Mouse (Mus musculus): ENCODE data around the gene 2310030G06Rik.
A peak's percentile ranks its signal among the peaks of the same experiment; 100 is the strongest.

DNA sequence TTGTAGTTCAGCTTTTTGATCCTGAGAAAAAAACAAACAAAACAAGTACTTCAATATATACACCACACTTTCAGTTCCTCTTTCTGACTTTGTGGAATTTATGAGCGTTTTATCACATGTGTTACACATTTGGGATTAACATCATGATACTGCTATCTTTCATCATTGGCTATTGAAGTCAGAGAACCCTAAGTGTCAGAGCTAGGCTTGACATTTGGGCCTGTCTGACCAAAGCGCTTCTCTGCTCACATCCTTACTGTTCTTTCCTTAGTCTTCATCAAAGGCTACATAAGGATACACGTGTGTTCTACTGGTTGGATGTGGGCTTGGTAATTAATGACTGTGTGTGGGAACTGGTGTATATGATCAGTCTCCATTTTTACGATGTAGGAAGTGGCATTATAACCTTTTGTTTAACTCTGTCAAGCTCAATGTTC, 27.7 kb upstream of the 2310030G06Rik start:
- TF ChIP-seq MAX (IDR thresholded peaks at IDR 0.05; ENCODE audit: low read length) (peak; percentile 78), EP300 (IDR thresholded peaks at IDR 0.05; ENCODE audit: low read depth in 1 of 2, low read length in 2 of 2) (peak; percentile 77 to 92), GABPA (IDR thresholded peaks at IDR 0.05; ENCODE audit: low read depth, low read length) (no peak), RCOR1 (IDR thresholded peaks at IDR 0.05; ENCODE audit: low read depth, low read length) (no peak)

Data from MEL (cell line).